Mouse (Mus musculus): ENCODE results near the gene Actr1b. TPM values are rescaled to one million over a fixed set of nuclear protein-coding genes. Genes with fewer than 3 reads are reported as not detected.

Actr1b gene
- polyA plus RNA-seq, 1 experiment from 2014 or later = 81.9 TPM

- Histone ChIP-seq H3K4me2 (ENCODE audit: low read length) (no peak overlapping the region), H3K4me1 (ENCODE audit: control insufficient read depth, insufficient read depth, low read length) (no peaks in the 10 kb centered on the region), H3K27ac (replicated peaks; ENCODE audit: low read depth, low read length) (no peak overlapping the region), H3K27me3 (ENCODE audit: control insufficient read depth, insufficient read depth, low read length) (no peaks in the 10 kb centered on the region), H3K9ac (replicated peaks; ENCODE audit: low read length) (no peak overlapping the region), H3K9me3 (ENCODE audit: control insufficient read depth, low read length) (no peaks in the 10 kb centered on the region), H3K4me3 (replicated peaks; ENCODE audit: low read depth, low read length) (no peak overlapping the region), H3K36me3 (ENCODE audit: control insufficient read depth, insufficient read depth, low read length) (no peaks in the 10 kb centered on the region)
- ATAC-seq (ENCODE audit: low FRiP score, low TSS enrichment) = no peak
- 92% methylated on average over 5 of the region's 5 CpGs for WGBS
- DNase-seq = no peak
These were observed 59.2 kb downstream of the Actr1b start for GRCm38 (mm10) chr1:36655039-36655438.

Small RNA genes lying within 50 kb of the gene (microRNA-seq; reads per million reads assigned to microRNA genes)
- not detected for gene Gm24133

Other genes with a start within 250 kb of the Actr1b start
- gene Cnnm4, start 242.8 kb downstream of the Actr1b start, polyA plus RNA-seq (2014; fragmentation: Nextera tagmentation; extraction: Ambion mirVana) = 9.5 and 11.9 TPM in 2 replicates
- 6.5 and 7.6 TPM in 2 replicates for gene Cnnm3, start 202.6 kb downstream of the Actr1b start, polyA plus RNA-seq (2014; fragmentation: Nextera tagmentation; extraction: Ambion mirVana)
- gene Ankrd23, start 177.5 kb downstream of the Actr1b start, polyA plus RNA-seq (2014; fragmentation: Nextera tagmentation; extraction: Ambion mirVana) = 10.4 and 10.5 TPM in 2 replicates
- not detected in 2 replicates for gene Gm42417, start 175.0 kb downstream of the Actr1b start, polyA plus RNA-seq (2014; fragmentation: Nextera tagmentation; extraction: Ambion mirVana)
- 22.3 and 28.5 TPM in 2 replicates for gene Ankrd39, start 167.0 kb downstream of the Actr1b start, polyA plus RNA-seq (2014; fragmentation: Nextera tagmentation; extraction: Ambion mirVana)
- gene Sema4c, start 156.1 kb downstream of the Actr1b start, polyA plus RNA-seq (2014; fragmentation: Nextera tagmentation; extraction: Ambion mirVana) = 4.7 and 8.7 TPM in 2 replicates
- 0.29 TPM in 1 of 2 replicates, not detected in the other for gene Fam178b, start 31.2 kb downstream of the Actr1b start, polyA plus RNA-seq (2014; fragmentation: Nextera tagmentation; extraction: Ambion mirVana)
- gene Cox5b, start 23.0 kb downstream of the Actr1b start, polyA plus RNA-seq (2014; fragmentation: Nextera tagmentation; extraction: Ambion mirVana) = 606 and 777 TPM in 2 replicates
- gene 4933424G06Rik, start 4.3 kb downstream of the Actr1b start, polyA plus RNA-seq (2014; fragmentation: Nextera tagmentation; extraction: Ambion mirVana) = 0.51 and 0.80 TPM in 2 replicates
- gene Zap70, start 47.4 kb upstream of the Actr1b start, polyA plus RNA-seq (2014; fragmentation: Nextera tagmentation; extraction: Ambion mirVana) = 1.7 and 2.0 TPM in 2 replicates
- 19.5 and 23.1 TPM in 2 replicates for gene Tmem131, start 229.2 kb upstream of the Actr1b start, polyA plus RNA-seq (2014; fragmentation: Nextera tagmentation; extraction: Ambion mirVana)

Data from midbrain, embryonic 14.5 days (tissue).